Mouse (Mus musculus) heart, embryonic 16.5 days (tissue): ENCODE measurements around the gene 5730522E02Rik. TPM values are rescaled to one million over a fixed set of nuclear protein-coding genes. Genes with fewer than 3 reads are reported as not detected.

ENCODE experiments used
- ATAC-seq: fragments of 200-750 bp; cut with Nextera tagmentation; replicated peaks from 2 replicates; pipeline ENCODE4 v1.8.0; 2017; ENCODE audit warnings: moderate number of reproducible peaks; ENCODE audit not compliant: insufficient read depth, low FRiP score; ENCODE audit errors: extremely low read depth
- H3K27ac ChIP-seq: fragments of 300-500 bp; sonication (generic); 2 replicates; pipeline ENCODE4 v1.5.1; 2014; ENCODE audit warnings: mild to moderate bottlenecking, low read length, control low read depth, moderate library complexity
- H3K27me3 ChIP-seq: fragments of 300-500 bp; sonication (generic); 2 replicates; pipeline ENCODE4 v1.6.1; 2014; ENCODE audit warnings: low read length, mixed read lengths; ENCODE audit not compliant: control insufficient read depth, insufficient read depth
- H3K36me3 ChIP-seq: fragments of 300-500 bp; sonication (generic); 2 replicates; pipeline ENCODE4 v1.6.1; 2014; ENCODE audit not compliant: control insufficient read depth, insufficient read depth
- H3K4me1 ChIP-seq: fragments of 300-500 bp; sonication (generic); 2 replicates; pipeline ENCODE4 v1.6.1; 2014; ENCODE audit warnings: low read length, mixed read lengths; ENCODE audit not compliant: control insufficient read depth, insufficient read depth
- H3K4me2 ChIP-seq: fragments of 300-500 bp; sonication (generic); 2 replicates; pipeline ENCODE4 v1.6.1; 2014; ENCODE audit warnings: low read depth, mild to moderate bottlenecking, control low read depth, low read length
- H3K4me3 ChIP-seq: fragments of 300-500 bp; sonication (generic); 2 replicates; pipeline ENCODE4 v1.5.1; 2014; ENCODE audit warnings: mild to moderate bottlenecking, control low read depth, low read length
- H3K9ac ChIP-seq: fragments of 300-500 bp; sonication (generic); 2 replicates; pipeline ENCODE4 v1.6.1; 2014; ENCODE audit warnings: low read length, control low read depth
- H3K9me3 ChIP-seq: fragments of 300-500 bp; sonication (generic); replicated peaks from 2 replicates; pipeline ENCODE4 v1.6.1; 2016; ENCODE audit warnings: low read length; ENCODE audit not compliant: control insufficient read depth
- WGBS: fragments of 180-500 bp; shearing (Covaris S2); extraction: QIAGEN DNeasy Blood & Tissue Kit; methylation state at CpG from one replicate; pipeline ENCODE4 v1.1.7; 2014; 5-methylcytosine and 5-hydroxymethylcytosine counted together
- polyA plus RNA-seq: library from polyadenylated mRNA; unstranded; fragments of >200 nt; fragmentation: Nextera tagmentation; extraction: Ambion mirVana; gene quantifications from 2 replicates; pipeline ENCODE4 v1.2.1, GENCODE M21; 2015

5730522E02Rik gene
- polyA plus RNA-seq, 1 experiment from 2014 or later: 0.84 TPM

DNA sequence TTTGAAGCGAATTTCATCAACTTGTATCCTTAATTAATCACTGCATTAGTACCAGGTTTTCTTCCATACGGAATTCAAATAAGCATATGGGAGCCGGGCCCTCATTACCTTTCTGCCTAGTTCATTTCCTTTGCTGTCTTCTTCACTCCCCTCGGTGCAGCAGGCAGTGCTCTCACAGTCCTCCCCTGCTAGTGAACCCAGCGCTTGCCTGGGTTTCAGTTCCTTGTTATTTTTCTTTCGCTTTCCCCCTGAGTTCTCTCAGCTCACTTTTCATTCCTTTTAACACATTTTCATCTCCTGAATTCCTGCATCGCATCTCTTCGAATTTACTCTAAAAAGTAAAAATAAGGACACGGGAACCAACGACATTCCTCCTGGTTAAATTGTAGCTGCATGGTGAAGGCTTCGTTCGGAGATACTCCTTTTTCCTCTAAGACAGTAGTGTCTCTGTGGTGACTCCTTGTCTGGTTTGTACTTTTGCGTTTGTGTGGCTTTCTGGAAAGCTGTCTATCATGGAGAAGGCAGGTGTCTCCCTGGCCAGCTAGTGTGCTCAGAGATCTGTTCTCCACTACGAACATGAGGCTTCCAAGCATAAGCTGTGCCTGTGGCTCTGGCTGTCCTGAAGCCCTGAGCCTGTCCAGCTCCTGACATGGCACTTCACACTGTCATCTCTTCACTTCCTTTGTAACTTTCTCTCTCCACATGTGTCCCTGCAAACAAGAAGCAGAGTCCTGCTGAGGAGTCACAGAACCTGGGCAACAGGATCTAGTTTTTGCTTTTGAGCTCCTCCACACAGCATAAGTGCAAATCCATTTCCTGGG lies 361.5 kb downstream of the 5730522E02Rik start:
- peak; percentile 65; the same call in 1 of the 2 replicates for ATAC-seq
- peak overlapping the region; percentile 36 for H3K4me3 ChIP-seq
- H3K9ac ChIP-seq: 0 out of 2 replicates have a peak overlapping the region, but pooled peaks have one; percentile 4
- H3K36me3 ChIP-seq: no peaks in the 10 kb centered on the region
- peaks cover 6% of the 10 kb centered on the region; the same call in 1 of the 2 replicates for H3K4me1 ChIP-seq
- no peaks in the 10 kb centered on the region for H3K27me3 ChIP-seq
- WGBS: 46% methylated on average over 14 of the region's 14 CpGs
- H3K9me3 ChIP-seq: no peaks in the 10 kb centered on the region
- peak overlapping the region; percentile 29; the same call in 1 of the 2 replicates for H3K27ac ChIP-seq
- peak overlapping the region; percentile 60 for H3K4me2 ChIP-seq

GRCm38 (mm10) chr11:25838451-25838850 lies 372.1 kb downstream of the 5730522E02Rik start:
- 83% methylated on average over 1 of the region's 1 CpGs for WGBS
- Histone ChIP-seq H3K27ac (no peak overlapping the region), H3K9ac (no peak overlapping the region), H3K4me3 (no peak overlapping the region), H3K9me3 (no peaks in the 10 kb centered on the region), H3K4me2 (no peak overlapping the region), H3K27me3 (no peaks in the 10 kb centered on the region), H3K36me3 (no peaks in the 10 kb centered on the region), H3K4me1 (peaks cover 3% of the 10 kb centered on the region; the same call in 1 of the 2 replicates)
- no peak for ATAC-seq

DNA sequence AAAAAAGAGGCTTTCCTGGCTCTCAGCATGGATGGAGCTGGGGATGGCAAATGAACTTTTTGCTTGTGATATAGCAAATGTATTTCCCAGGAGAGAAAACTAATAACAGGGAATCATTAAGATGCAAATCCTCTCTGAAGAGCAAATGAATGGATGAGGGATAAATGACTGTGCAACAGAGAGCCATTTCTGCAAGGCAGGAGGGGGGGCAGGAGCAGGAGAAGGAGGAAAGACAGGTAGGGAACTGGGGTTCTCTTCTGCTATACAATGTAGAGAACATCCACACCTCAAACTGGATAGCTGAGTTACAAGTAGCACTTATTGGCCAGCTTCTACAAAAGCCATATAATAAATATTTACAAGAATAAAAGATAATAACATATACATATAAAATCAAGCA lies 390.8 kb downstream of the 5730522E02Rik start:
- Histone ChIP-seq H3K4me3 (no peak overlapping the region), H3K27me3 (no peaks in the 10 kb centered on the region), H3K9me3 (no peaks in the 10 kb centered on the region), H3K4me1 (no peaks in the 10 kb centered on the region), H3K9ac (no peak overlapping the region), H3K27ac (no peak overlapping the region), H3K36me3 (no peaks in the 10 kb centered on the region), H3K4me2 (no peak overlapping the region)
- ATAC-seq: no peak

GRCm38 (mm10) chr11:25813446-25813845 lies 397.1 kb downstream of the 5730522E02Rik start:
- Histone ChIP-seq H3K9ac (no peak overlapping the region), H3K36me3 (no peaks in the 10 kb centered on the region), H3K9me3 (no peaks in the 10 kb centered on the region), H3K4me2 (no peak overlapping the region), H3K27ac (no peak overlapping the region), H3K4me1 (no peaks in the 10 kb centered on the region), H3K27me3 (no peaks in the 10 kb centered on the region), H3K4me3 (no peak overlapping the region)
- no peak for ATAC-seq
- WGBS: 77% methylated on average over 2 of the region's 2 CpGs

- Histone ChIP-seq H3K36me3 (no peaks in the 10 kb centered on the region), H3K27ac (no peak overlapping the region), H3K9ac (no peak overlapping the region), H3K27me3 (no peaks in the 10 kb centered on the region), H3K4me2 (no peak overlapping the region), H3K4me1 (no peaks in the 10 kb centered on the region), H3K9me3 (no peaks in the 10 kb centered on the region), H3K4me3 (no peak overlapping the region)
- no peak for ATAC-seq
- WGBS: 87% methylated on average over 1 of the region's 1 CpGs
Observed at GRCm38 (mm10) chr11:25787691-25788090, 422.9 kb downstream of the 5730522E02Rik start.

DNA sequence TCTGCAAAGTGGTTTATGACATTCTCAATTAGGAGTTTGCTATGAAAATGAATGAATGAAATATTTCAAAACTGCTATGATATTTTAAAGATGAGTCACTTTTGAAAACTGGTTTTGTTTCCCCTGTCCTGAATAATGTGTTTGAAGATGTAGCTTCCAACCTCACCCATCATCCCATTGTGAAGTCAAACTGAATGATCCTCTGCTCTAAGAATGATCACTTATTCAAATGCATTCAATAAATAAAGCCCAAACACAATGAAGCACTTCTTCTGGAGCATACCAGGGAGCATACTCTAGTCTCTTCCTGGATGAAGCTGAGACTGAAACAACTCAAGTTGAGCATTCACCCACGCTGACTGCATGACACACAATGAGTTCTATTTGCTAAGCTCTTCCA lies 438.3 kb downstream of the 5730522E02Rik start:
- H3K4me3 ChIP-seq: no peak overlapping the region
- ATAC-seq: no peak
- 83% methylated on average over 1 of the region's 1 CpGs for whole genome bisulfite sequencing

DNA sequence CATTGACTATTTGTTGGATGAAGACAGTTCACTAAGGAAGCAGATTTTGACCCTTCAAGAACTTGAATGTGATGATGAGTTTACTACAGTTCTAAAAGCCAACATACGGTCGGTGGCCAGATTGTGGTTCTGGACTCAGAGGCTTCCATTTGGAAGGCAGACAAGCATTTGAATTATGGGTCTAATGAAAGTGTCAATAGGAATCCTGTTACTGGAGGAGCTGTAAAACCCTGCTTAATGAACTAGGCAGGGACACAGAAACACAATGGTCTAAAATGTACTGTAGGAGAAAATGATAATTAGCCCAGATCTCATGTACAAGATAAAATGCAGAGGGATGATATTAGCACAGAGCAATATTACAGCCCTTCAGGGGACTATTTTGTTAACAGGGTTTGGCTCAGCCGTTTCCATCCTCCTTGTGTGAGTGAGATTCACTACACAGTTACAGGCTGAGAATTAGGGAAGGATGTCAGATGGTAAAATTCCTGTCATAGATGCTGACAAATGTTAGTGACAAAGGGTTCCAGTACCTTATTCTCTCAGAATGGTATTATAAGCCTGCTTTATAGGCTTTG lies 439.5 kb downstream of the 5730522E02Rik start:
- no peak overlapping the region for H3K27ac ChIP-seq
- H3K4me1 ChIP-seq: no peaks in the 10 kb centered on the region
- 76% methylated on average over 3 of the region's 3 CpGs for WGBS
- no peak for ATAC-seq
- no peaks in the 10 kb centered on the region for H3K36me3 ChIP-seq
- H3K27me3 ChIP-seq: no peaks in the 10 kb centered on the region
- H3K4me3 ChIP-seq: no peak overlapping the region
- no peaks in the 10 kb centered on the region for H3K9me3 ChIP-seq
- no peak overlapping the region for H3K4me2 ChIP-seq
- H3K9ac ChIP-seq: no peak overlapping the region

More for the DNA sequence above, 438.3 kb downstream of the 5730522E02Rik start:
- Histone ChIP-seq H3K27ac (no peak overlapping the region), H3K27me3 (no peaks in the 10 kb centered on the region), H3K36me3 (no peaks in the 10 kb centered on the region), H3K9me3 (no peaks in the 10 kb centered on the region), H3K4me2 (no peak overlapping the region), H3K9ac (no peak overlapping the region), H3K4me1 (no peaks in the 10 kb centered on the region)

DNA sequence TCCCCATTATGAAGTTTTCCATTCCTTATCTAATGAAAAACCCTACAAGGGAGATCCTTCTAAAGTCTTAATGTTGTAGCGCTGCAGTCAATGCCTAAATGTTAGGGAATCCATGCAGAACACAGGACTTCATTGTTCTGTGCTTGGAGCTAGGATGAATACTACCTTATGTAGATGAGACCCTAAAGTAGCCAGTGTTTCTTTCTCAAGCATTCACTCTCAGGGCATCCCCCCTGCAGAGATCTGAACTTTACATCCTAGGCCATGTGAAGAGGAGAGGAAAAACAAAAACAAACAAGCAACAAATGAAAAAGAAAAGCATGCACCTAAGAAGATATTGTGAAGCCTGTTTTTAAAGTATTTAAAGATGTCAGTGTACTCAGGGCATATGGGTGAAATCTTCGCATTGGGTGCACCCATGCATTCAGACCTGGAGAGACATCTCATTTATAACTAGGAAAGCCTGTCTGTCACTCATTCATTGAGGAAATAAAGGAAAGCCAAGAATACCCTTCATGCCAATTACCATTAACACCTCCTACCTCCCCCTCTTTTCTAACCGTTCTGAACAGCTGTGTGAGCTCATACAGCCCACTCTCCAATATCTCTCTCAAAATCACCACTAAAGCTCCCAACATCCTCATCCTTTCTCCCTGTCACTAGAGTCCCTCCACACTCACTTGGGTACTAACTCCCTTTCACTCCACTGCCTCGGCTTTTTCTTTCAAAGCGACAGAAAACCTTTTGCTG lies 442.8 kb downstream of the 5730522E02Rik start:
- Histone ChIP-seq H3K4me1 (no peaks in the 10 kb centered on the region), H3K27ac (no peak overlapping the region), H3K36me3 (no peaks in the 10 kb centered on the region), H3K27me3 (no peaks in the 10 kb centered on the region), H3K4me2 (no peak overlapping the region), H3K4me3 (no peak overlapping the region), H3K9me3 (no peaks in the 10 kb centered on the region), H3K9ac (no peak overlapping the region)
- WGBS: 65% methylated on average over 5 of the region's 5 CpGs
- ATAC-seq: no peak
